Mouse (Mus musculus) lung, embryonic 16.5 days (tissue): ENCODE results near the gene Smyd3. TPM values are rescaled to one million over a fixed set of nuclear protein-coding genes. Genes with fewer than 3 reads are reported as not detected.

ENCODE experiments used
- ATAC-seq: fragments of 200-750 bp; cut with Nextera tagmentation; 2 replicates; pipeline ENCODE4 v1.8.0; 2017; ENCODE audit warnings: low read depth, mild to moderate bottlenecking, moderate library complexity
- H3K27ac ChIP-seq: fragments of 300-500 bp; sonication (generic); 2 replicates; pipeline ENCODE4 v1.5.1; 2014; ENCODE audit warnings: mild to moderate bottlenecking, control low read depth, low read length
- H3K27me3 ChIP-seq: fragments of 300-500 bp; sonication (generic); 2 replicates; pipeline ENCODE4 v1.6.1; 2014; ENCODE audit warnings: low read depth, low read length, mixed read lengths; ENCODE audit not compliant: control insufficient read depth, insufficient read depth
- H3K36me3 ChIP-seq: fragments of 300-500 bp; sonication (generic); 2 replicates; pipeline ENCODE4 v1.6.1; 2014; ENCODE audit warnings: low read length; ENCODE audit not compliant: control insufficient read depth, insufficient read depth
- H3K4me1 ChIP-seq: fragments of 300-500 bp; sonication (generic); replicated peaks from 2 replicates; pipeline ENCODE4 v1.6.1; 2014; ENCODE audit warnings: low read length, mixed read lengths; ENCODE audit not compliant: control insufficient read depth, insufficient read depth
- H3K4me2 ChIP-seq: fragments of 300-500 bp; sonication (generic); 2 replicates; pipeline ENCODE4 v1.6.1; 2014; ENCODE audit warnings: low read depth, low read length, control low read depth
- H3K4me3 ChIP-seq: fragments of 300-500 bp; sonication (generic); 2 replicates; pipeline ENCODE4 v1.5.1; 2014; ENCODE audit warnings: mild to moderate bottlenecking, low read length, control low read depth
- H3K9ac ChIP-seq: fragments of 300-500 bp; sonication (generic); 2 replicates; pipeline ENCODE4 v1.6.1; 2014; ENCODE audit warnings: low read length, control low read depth
- H3K9me3 ChIP-seq: fragments of 300-500 bp; sonication (generic); 2 replicates; pipeline ENCODE4 v1.6.1; 2016; ENCODE audit warnings: low read length; ENCODE audit not compliant: control insufficient read depth
- WGBS: fragments of 180-500 bp; shearing (Covaris S2); extraction: QIAGEN DNeasy Blood & Tissue Kit; methylation state at CpG from one replicate; pipeline ENCODE4 v1.1.7; 2014; 5-methylcytosine and 5-hydroxymethylcytosine counted together
- polyA plus RNA-seq: library from polyadenylated mRNA; unstranded; fragments of >200 nt; fragmentation: Nextera tagmentation; extraction: Ambion mirVana; gene quantifications from 2 replicates; pipeline ENCODE4 v1.2.1, GENCODE M21; 2015

Gene Smyd3
- polyA plus RNA-seq, 1 experiment from 2014 or later, result 16.8 TPM

- H3K9me3 ChIP-seq, result no peaks in the 10 kb centered on the region
- no peaks in the 10 kb centered on the region for H3K36me3 ChIP-seq
- no peak overlapping the region for H3K4me3 ChIP-seq
- no peaks in the 10 kb centered on the region for H3K27me3 ChIP-seq
- ATAC-seq, result no peak
- no peaks in the 10 kb centered on the region for H3K4me1 ChIP-seq
- 55% methylated on average over 9 of the region's 9 CpGs for WGBS
- no peak overlapping the region for H3K9ac ChIP-seq
- H3K27ac ChIP-seq, result no peak overlapping the region
- H3K4me2 ChIP-seq, result no peak overlapping the region
These were observed 11.1 kb downstream of the Smyd3 start for GRCm38 (mm10) chr1:179506530-179507315.

GRCm38 (mm10) chr1:179502565-179502964 lies 15.3 kb downstream of the Smyd3 start:
- Histone ChIP-seq H3K9ac (no peak overlapping the region), H3K4me3 (no peak overlapping the region), H3K9me3 (no peaks in the 10 kb centered on the region), H3K27me3 (no peaks in the 10 kb centered on the region), H3K27ac (no peak overlapping the region), H3K36me3 (no peaks in the 10 kb centered on the region), H3K4me1 (no peaks in the 10 kb centered on the region), H3K4me2 (no peak overlapping the region)
- no peak for ATAC-seq
- 13% methylated on average over 3 of the region's 3 CpGs for WGBS

- peak; percentile 67 for ATAC-seq
- H3K4me3 ChIP-seq, result no peak overlapping the region
- no peak overlapping the region for H3K4me2 ChIP-seq
- no peak overlapping the region for H3K27ac ChIP-seq
- H3K36me3 ChIP-seq, result no peaks in the 10 kb centered on the region
- no peak overlapping the region for H3K9ac ChIP-seq
- no peaks in the 10 kb centered on the region for H3K27me3 ChIP-seq
- H3K4me1 ChIP-seq, result no peaks in the 10 kb centered on the region
- whole genome bisulfite sequencing, result 67% methylated on average over 3 of the region's 3 CpGs
- no peaks in the 10 kb centered on the region for H3K9me3 ChIP-seq
These were observed 18.6 kb downstream of the Smyd3 start for GRCm38 (mm10) chr1:179499257-179499656.

- no peak overlapping the region for H3K9ac ChIP-seq
- ATAC-seq, result no peak
- H3K4me3 ChIP-seq, result no peak overlapping the region
- no peak overlapping the region for H3K27ac ChIP-seq
- no peak overlapping the region for H3K4me2 ChIP-seq
- 74% methylated on average over 5 of the region's 5 CpGs for WGBS
- no peaks in the 10 kb centered on the region for H3K9me3 ChIP-seq
- H3K36me3 ChIP-seq, result no peaks in the 10 kb centered on the region
- H3K4me1 ChIP-seq, result no peaks in the 10 kb centered on the region; the same call in 1 of the 2 replicates
- H3K27me3 ChIP-seq, result no peaks in the 10 kb centered on the region
These were observed 24.9 kb downstream of the Smyd3 start for GRCm38 (mm10) chr1:179492908-179493307.

- H3K27me3 ChIP-seq, result no peaks in the 10 kb centered on the region
- peaks cover 7% of the 10 kb centered on the region for H3K4me1 ChIP-seq
- no peak overlapping the region for H3K4me2 ChIP-seq
- no peak for ATAC-seq
- H3K9ac ChIP-seq, result no peak overlapping the region
- no peaks in the 10 kb centered on the region for H3K9me3 ChIP-seq
- H3K27ac ChIP-seq, result no peak overlapping the region
- 90% methylated on average over 5 of the region's 5 CpGs for WGBS
- no peaks in the 10 kb centered on the region for H3K36me3 ChIP-seq
- H3K4me3 ChIP-seq, result no peak overlapping the region
These were observed 29.3 kb downstream of the Smyd3 start for GRCm38 (mm10) chr1:179488520-179488919.

- H3K27me3 ChIP-seq, result no peaks in the 10 kb centered on the region
- no peak for ATAC-seq
- no peak overlapping the region for H3K27ac ChIP-seq
- H3K4me3 ChIP-seq, result no peak overlapping the region
- no peaks in the 10 kb centered on the region for H3K9me3 ChIP-seq
- H3K36me3 ChIP-seq, result no peaks in the 10 kb centered on the region
- H3K4me1 ChIP-seq, result peaks cover 7% of the 10 kb centered on the region
- no peak overlapping the region for H3K4me2 ChIP-seq
- 44% methylated on average over 5 of the region's 5 CpGs for WGBS
- H3K9ac ChIP-seq, result no peak overlapping the region
These were observed 29.9 kb downstream of the Smyd3 start for GRCm38 (mm10) chr1:179487990-179488389.

- no peak for ATAC-seq
- H3K4me3 ChIP-seq, result no peak overlapping the region
These were observed 30.6 kb downstream of the Smyd3 start for GRCm38 (mm10) chr1:179487238-179487637.

GRCm38 (mm10) chr1:179485784-179486540 lies 31.9 kb downstream of the Smyd3 start:
- H3K4me3 ChIP-seq, result no peak overlapping the region
- peak overlapping the region; percentile 72 for H3K27ac ChIP-seq
- ATAC-seq, result peak; percentile 60
- no peaks in the 10 kb centered on the region for H3K27me3 ChIP-seq
- 32% methylated on average over 3 of the region's 3 CpGs for WGBS
- no peak overlapping the region for H3K4me2 ChIP-seq
- H3K4me1 ChIP-seq, result peaks cover 7% of the 10 kb centered on the region
- H3K36me3 ChIP-seq, result no peaks in the 10 kb centered on the region
- no peak overlapping the region for H3K9ac ChIP-seq
- no peaks in the 10 kb centered on the region for H3K9me3 ChIP-seq

More at GRCm38 (mm10) chr1:179487238-179487637, 30.6 kb downstream of the Smyd3 start:
- Histone ChIP-seq H3K36me3 (no peaks in the 10 kb centered on the region), H3K4me1 (peaks cover 7% of the 10 kb centered on the region), H3K4me2 (no peak overlapping the region), H3K27me3 (no peaks in the 10 kb centered on the region), H3K9ac (no peak overlapping the region), H3K27ac (no peak overlapping the region), H3K9me3 (no peaks in the 10 kb centered on the region)
- WGBS, result 79% methylated on average over 2 of the region's 2 CpGs

- ATAC-seq, result no peak
- 74% methylated on average over 4 of the region's 4 CpGs for WGBS
These were observed 37.0 kb downstream of the Smyd3 start for GRCm38 (mm10) chr1:179480862-179481261.

More at GRCm38 (mm10) chr1:179480862-179481261, 37.0 kb downstream of the Smyd3 start:
- Histone ChIP-seq H3K4me1 (peaks cover 4% of the 10 kb centered on the region), H3K36me3 (no peaks in the 10 kb centered on the region), H3K4me2 (no peak overlapping the region), H3K9me3 (no peaks in the 10 kb centered on the region), H3K27me3 (no peaks in the 10 kb centered on the region), H3K27ac (no peak overlapping the region), H3K9ac (no peak overlapping the region), H3K4me3 (no peak overlapping the region)
